In genomic region chr6:94141496-94141895, GRCm38 (mm10) we compare ENCODE assay signal across 21 mouse cellular contexts.
"Had no signal": no experiment of that assay in that cellular context is flagged by ENCODE, and none has a peak within 500 bp of the region (broad histone marks: within the 10 kb centered on the region; RNA-seq: fewer than 3 reads in every experiment).

No protein-coding gene starts in this region.

- DNase-seq: kidney, adult 9 months; kidney, postnatal 10 days; kidney, postnatal 36 days; layer of hippocampus, postnatal 36 days; left cerebral cortex, postnatal 4 days; liver, postnatal 0 days; lung, embryonic 14.5 days; retina, postnatal 1 day; right cerebral cortex, postnatal 25 days; thymus, adult 2 months; thymus, postnatal 14 days; thymus, postnatal 4 days had no signal

- ATAC-seq: liver, postnatal 0 days; lung, postnatal 0 days; midbrain, embryonic 15.5 days had no signal

- H3K9me3 ChIP-seq: limb, embryonic 12.5 days; limb, embryonic 15.5 days; midbrain, embryonic 12.5 days; midbrain, embryonic 15.5 days; neural tube, embryonic 13.5 days had no signal

- H3K4me3 ChIP-seq: limb, embryonic 12.5 days; limb, embryonic 15.5 days; midbrain, embryonic 12.5 days; midbrain, embryonic 15.5 days; neural tube, embryonic 13.5 days had no signal

- H3K4me1 ChIP-seq: midbrain, embryonic 15.5 days had no signal

- H3K27me3 ChIP-seq: limb, embryonic 12.5 days; limb, embryonic 15.5 days; midbrain, embryonic 12.5 days; midbrain, embryonic 15.5 days; neural tube, embryonic 13.5 days had no signal

- H3K27ac ChIP-seq: limb, embryonic 12.5 days; limb, embryonic 15.5 days; liver, embryonic 14.5 days; macrophage; midbrain, embryonic 12.5 days; midbrain, embryonic 15.5 days; neural tube, embryonic 13.5 days had no signal

- H3K4me2 ChIP-seq: limb, embryonic 12.5 days; limb, embryonic 15.5 days; liver, embryonic 11.5 days; lung, embryonic 14.5 days; midbrain, embryonic 12.5 days; midbrain, embryonic 15.5 days; neural tube, embryonic 13.5 days had no signal

- H3K36me3 ChIP-seq: limb, embryonic 12.5 days; limb, embryonic 15.5 days; midbrain, embryonic 12.5 days; midbrain, embryonic 15.5 days; neural tube, embryonic 13.5 days had no signal

- H3K9ac ChIP-seq: limb, embryonic 12.5 days; limb, embryonic 15.5 days; liver, embryonic 14.5 days; liver, postnatal 0 days; lung, embryonic 14.5 days; midbrain, embryonic 12.5 days; midbrain, embryonic 15.5 days; neural tube, embryonic 13.5 days had no signal
